ENCODE assay signal across 8 mouse cellular contexts in the genomic region with DNA sequence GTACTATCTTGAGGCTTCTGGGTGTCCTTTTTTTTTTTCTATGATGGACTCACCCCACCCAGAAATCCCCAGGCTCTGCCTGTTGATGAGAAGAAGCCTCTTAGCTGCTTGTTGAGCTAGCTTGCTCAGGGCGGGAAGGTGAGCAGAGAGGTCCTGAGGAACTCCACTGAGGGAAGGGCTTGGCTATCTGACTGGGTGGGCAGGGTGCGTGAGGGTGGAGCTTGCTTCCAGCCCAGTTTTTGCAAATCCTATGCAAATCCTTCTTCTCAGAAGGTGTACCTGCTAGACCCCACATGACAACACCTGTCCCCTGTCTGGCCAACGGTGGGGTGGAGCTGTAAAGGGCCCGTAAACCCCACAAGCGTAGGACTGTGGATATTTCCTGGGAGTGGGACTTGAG. TPM values are rescaled to one million over a fixed set of nuclear protein-coding genes. Genes with fewer than 3 reads are reported as not detected.
A peak's percentile ranks its signal among the peaks of the same experiment; 100 is the strongest.
DNase-seq lines count a peak whose midpoint lies in the region; ATAC-seq and TF ChIP-seq lines count a peak whose summit lies in the region.

A gene (minus strand): TSS at position 349 of the 400 bp plus-strand sequence.

- no peak for ATAC-seq in intestine, embryonic 16.5 days

- peak within 1 kb of the TSS; percentile 12; the same call in 1 of the 2 replicates for H3K27ac ChIP-seq in liver, adult 2 months (replicated peaks; ENCODE audit: insufficient read depth, low read depth, low read length)
- no peak within 1 kb of the TSS for H3K27ac ChIP-seq in intestine, embryonic 16.5 days (ENCODE audit: low read length)
- H3K27ac ChIP-seq in midbrain, embryonic 10.5 days (replicated peaks), result peak within 1 kb of the TSS; percentile 79

- no peak within 1 kb of the TSS for H3K4me2 ChIP-seq in intestine, embryonic 16.5 days (ENCODE audit: low read depth, low read length)

- H3K79me2 ChIP-seq in liver, adult 2 months (ENCODE audit: control insufficient read depth, insufficient read depth, low read length), result no peaks in the 10 kb centered on the region

- peaks cover 12% of the 10 kb centered on the region for H3K4me1 ChIP-seq in liver, adult 2 months (ENCODE audit: control insufficient read depth, insufficient read depth, low read length)
- H3K4me1 ChIP-seq in intestine, embryonic 16.5 days (ENCODE audit: control insufficient read depth, insufficient read depth, low read length), result peaks cover 33% of the 10 kb centered on the region
- peaks cover 49% of the 10 kb centered on the region for H3K4me1 ChIP-seq in midbrain, embryonic 10.5 days

- TF ChIP-seq POLR2A in liver, adult 2 months (IDR thresholded peaks at IDR 0.05; ENCODE audit: extremely low read depth, insufficient read depth, low read length), result no peak

- DNase-seq in liver, adult 2 months (ENCODE audit: extremely low read depth, low read depth, low spot score), result no peak
- DNase-seq in liver, result no peak
- DNase-seq in adrenal gland, postnatal 10 days, result no peak
- DNase-seq in gonadal fat pad, adult 2 months (ENCODE audit: low read depth), result no peak
- DNase-seq in midbrain, embryonic 10.5 days (ENCODE audit: low spot score), result peak; percentile 33
- no peak for DNase-seq in embryo, embryonic 11 days
- no peak for DNase-seq in MN1 (ENCODE audit: low spot score)

- H3K27me3 ChIP-seq in liver, adult 2 months (ENCODE audit: control insufficient read depth, insufficient read depth, low read length), result no peaks in the 10 kb centered on the region
- no peaks in the 10 kb centered on the region for H3K27me3 ChIP-seq in intestine, embryonic 16.5 days (replicated peaks; ENCODE audit: control insufficient read depth, insufficient read depth, low read length)
- H3K27me3 ChIP-seq in midbrain, embryonic 10.5 days (ENCODE audit: low read depth, poor library complexity, severe bottlenecking), result peaks cover 28% of the 10 kb centered on the region

- no peaks in the 10 kb centered on the region for H3K9me3 ChIP-seq in intestine, embryonic 16.5 days (ENCODE audit: control insufficient read depth, low read length)
- no peaks in the 10 kb centered on the region for H3K9me3 ChIP-seq in midbrain, embryonic 10.5 days (replicated peaks)

- no peak for TF ChIP-seq CTCF in liver, adult 2 months (IDR thresholded peaks at IDR 0.05; ENCODE audit: low read depth, low read length)

- no peaks in the 10 kb centered on the region for H3K36me3 ChIP-seq in liver, adult 2 months (ENCODE audit: control insufficient read depth, insufficient read depth, low read length)
- no peaks in the 10 kb centered on the region for H3K36me3 ChIP-seq in intestine, embryonic 16.5 days (ENCODE audit: control insufficient read depth, insufficient read depth, low read length)
- no peaks in the 10 kb centered on the region for H3K36me3 ChIP-seq in midbrain, embryonic 10.5 days

- H3K9ac ChIP-seq in liver, adult 2 months (ENCODE audit: low read depth, low read length), result no peak within 1 kb of the TSS
- H3K9ac ChIP-seq in intestine, embryonic 16.5 days (ENCODE audit: low read depth, low read length), result no peak within 1 kb of the TSS; the same call in 1 of the 2 replicates

- no peak within 1 kb of the TSS for H3K4me3 ChIP-seq in liver, adult 2 months (ENCODE audit: insufficient read depth, low read depth, low read length)
- no peak within 1 kb of the TSS for H3K4me3 ChIP-seq in intestine, embryonic 16.5 days (ENCODE audit: low read length)
- peak within 1 kb of the TSS; percentile 29; the same call in 1 of the 2 replicates for H3K4me3 ChIP-seq in midbrain, embryonic 10.5 days

- 88% methylated on average over 5 of the region's 5 CpGs for WGBS in liver, adult 2 months
- 53% methylated on average over 5 of the region's 5 CpGs for WGBS in intestine, embryonic 16.5 days
- WGBS in midbrain, embryonic 10.5 days, result 28% methylated on average over 5 of the region's 5 CpGs

RNA-seq across cellular contexts. Expression of the gene that starts here (rescaled TPM):
- total RNA-seq in liver, adult 2 months (2014; rRNA removed), result 18.3 and 32.8 TPM in 2 replicates
- 31.4 and 33.9 TPM in 2 replicates for polyA plus RNA-seq in liver, adult 2 months (2012; rRNA removed)
- total RNA-seq in adrenal gland, postnatal 10 days (2021), result 10 to 100 TPM; 61.5 to 63.7 TPM
- polyA plus RNA-seq in gonadal fat pad, adult 2 months (2012; rRNA removed), result 41.3 and 58.2 TPM in 2 replicates
- 35.9 and 36.6 TPM in 2 replicates for polyA plus RNA-seq in intestine, embryonic 16.5 days (2015; fragmentation: Nextera tagmentation; extraction: Ambion mirVana)
- 38.9 and 41.5 TPM in 2 replicates for polyA plus RNA-seq in midbrain, embryonic 10.5 days (2016; fragmentation: Nextera tagmentation; extraction: Ambion mirVana)
